Mouse (Mus musculus) limb, embryonic 10.5 days (tissue): Measurements from ENCODE around the gene Obox2. TPM values are rescaled to one million over a fixed set of nuclear protein-coding genes. Genes with fewer than 3 reads are reported as not detected.
"Not testable (repeated sequence)": the region's sequence is repeated elsewhere in the genome, so short reads cannot be mapped to it uniquely, and the experiment has no call there.

Experiments used
- DNase-seq: peaks from one replicate; pipeline ENCODE4 v3.0.0-alpha.2; 2017; ENCODE audit warnings: low spot score
- H3K27ac ChIP-seq: fragments of 300-500 bp; sonication (generic); 2 replicates; pipeline ENCODE4 v1.5.1; 2016; ENCODE audit warnings: mild to moderate bottlenecking
- H3K27me3 ChIP-seq: fragments of 300-500 bp; sonication (generic); 2 replicates; pipeline ENCODE4 v1.6.1; 2016; ENCODE audit warnings: low read depth, mild to moderate bottlenecking; ENCODE audit not compliant: poor library complexity, severe bottlenecking
- H3K36me3 ChIP-seq: fragments of 300-500 bp; sonication (generic); 2 replicates; pipeline ENCODE4 v1.6.1; 2016; ENCODE audit warnings: mild to moderate bottlenecking, moderate library complexity
- H3K4me1 ChIP-seq: fragments of 300-500 bp; sonication (generic); 2 replicates; pipeline ENCODE4 v1.6.1; 2016
- H3K4me3 ChIP-seq: fragments of 300-500 bp; sonication (generic); 2 replicates; pipeline ENCODE4 v1.5.1; 2016; ENCODE audit warnings: mild to moderate bottlenecking, moderate library complexity
- H3K9me3 ChIP-seq: fragments of 300-500 bp; sonication (generic); replicated peaks from 2 replicates; pipeline ENCODE4 v1.6.1; 2016; ENCODE audit warnings: mild to moderate bottlenecking
- WGBS: fragments of 180-500 bp; shearing (Covaris S2); methylation state at CpG from one replicate; pipeline ENCODE4 v1.1.7; 2016; 5-methylcytosine and 5-hydroxymethylcytosine counted together
- polyA plus RNA-seq: library from polyadenylated mRNA; unstranded; fragments of >200 nt; fragmentation: Nextera tagmentation; extraction: Ambion mirVana; gene quantifications from 2 replicates; pipeline ENCODE4 v1.2.1, GENCODE M21; 2016

Gene Obox2
- polyA plus RNA-seq = not detected in 2 replicates

DNA sequence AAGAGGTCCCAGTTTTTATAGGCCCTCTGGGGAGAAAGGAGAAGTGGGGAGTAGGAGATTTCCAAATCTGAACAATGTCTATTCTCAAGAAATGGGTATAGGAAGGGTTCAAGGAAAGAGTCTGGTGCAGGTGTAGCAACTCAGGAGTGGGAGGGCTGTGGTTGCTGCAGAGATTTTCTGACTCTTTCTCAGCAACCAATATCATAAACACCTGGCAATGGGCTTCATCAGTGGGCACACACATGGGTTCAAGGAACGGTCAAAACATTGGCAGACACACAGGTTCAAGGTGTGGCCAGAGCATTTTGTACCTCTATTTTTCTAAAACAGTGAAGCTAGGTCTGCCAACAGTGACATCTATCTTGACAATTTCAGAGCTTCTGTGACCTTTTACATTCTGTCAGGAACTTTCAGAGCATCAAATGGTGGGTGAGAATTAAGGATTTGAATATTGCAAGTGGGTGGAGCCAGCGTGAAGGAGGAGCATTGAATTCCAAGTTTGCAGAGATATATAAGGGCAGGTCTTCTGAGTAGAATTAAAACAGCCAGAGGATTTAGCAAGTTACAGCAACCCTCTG, at the start of gene Obox2, which contains the start of gene Obox1:
Obox2 (plus strand) TSS at position 301 of the 578 bp plus-strand sequence.
Obox1 (plus strand) TSS at position 528 of the 578 bp plus-strand sequence.
- H3K36me3 ChIP-seq, H3K27me3 ChIP-seq, DNase-seq, H3K4me1 ChIP-seq, H3K27ac ChIP-seq, H3K9me3 ChIP-seq, H3K4me3 ChIP-seq: not testable (repeated sequence)
- no CpG with 5 or more reads among the region's 2 CpGs for WGBS

DNA sequence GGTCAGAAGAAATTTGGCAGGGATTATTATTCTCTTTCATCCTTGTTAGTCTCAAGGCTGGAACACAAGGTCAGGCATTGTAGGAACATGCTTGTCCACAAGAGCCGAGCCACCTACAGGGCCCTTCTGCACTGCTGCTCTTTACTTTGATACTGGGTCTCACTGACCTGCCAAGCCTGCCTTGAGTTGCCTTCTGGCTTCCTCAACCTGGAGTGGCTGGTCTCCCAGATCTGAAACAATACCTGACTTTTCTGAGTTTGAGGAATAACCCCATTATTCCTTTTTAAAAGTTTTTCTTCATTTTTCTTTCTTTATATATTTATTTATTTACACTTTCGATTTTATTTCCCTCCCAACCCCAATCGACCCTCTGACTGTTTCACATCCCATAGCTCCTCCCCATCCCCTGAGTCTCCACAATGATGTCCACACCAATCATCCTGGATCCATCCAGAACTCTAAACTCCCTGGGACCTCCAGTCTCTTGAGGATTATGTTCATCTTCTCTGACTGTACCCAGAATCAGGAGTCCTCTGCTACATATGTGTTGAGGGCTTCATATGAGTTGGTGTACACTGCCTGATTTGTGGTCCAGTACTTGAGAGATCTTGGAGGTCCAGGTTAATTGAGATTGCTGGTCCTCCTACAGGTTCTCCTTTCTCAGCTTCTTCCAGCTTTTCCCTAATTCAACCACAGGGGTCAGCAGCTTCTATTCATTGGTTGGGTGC, 10.8 kb downstream of the Obox2 start:
- H3K4me3 ChIP-seq, H3K36me3 ChIP-seq, H3K27me3 ChIP-seq, DNase-seq, H3K27ac ChIP-seq, H3K4me1 ChIP-seq, H3K9me3 ChIP-seq: not testable (repeated sequence)
- 77% methylated on average over 3 of the region's 3 CpGs for WGBS

DNA sequence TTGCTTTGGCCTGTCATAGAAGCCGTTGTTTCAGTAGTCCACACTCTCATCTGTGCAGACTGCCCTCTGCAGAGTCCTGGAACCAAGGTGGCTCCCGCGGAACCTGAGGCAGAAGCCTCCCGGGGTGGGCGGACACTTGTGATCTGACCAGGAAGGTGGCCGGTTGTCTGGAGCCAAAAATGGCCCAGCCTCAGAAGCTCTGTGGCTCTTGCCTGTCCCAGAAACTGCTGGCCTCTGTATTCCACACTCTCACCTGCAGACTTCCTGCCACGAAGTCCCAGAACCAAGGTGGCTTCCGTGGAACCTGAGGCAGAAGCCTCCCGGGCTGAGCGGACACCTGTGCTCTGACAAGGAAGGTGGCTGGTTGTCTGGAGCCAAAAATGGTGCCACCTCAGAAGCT, 18.3 kb downstream of the Obox2 start:
- WGBS = 89% methylated on average over 10 of the region's 10 CpGs
- not testable (repeated sequence) for DNase-seq, H3K9me3 ChIP-seq, H3K4me1 ChIP-seq, H3K27ac ChIP-seq, H3K4me3 ChIP-seq, H3K36me3 ChIP-seq, H3K27me3 ChIP-seq

DNA sequence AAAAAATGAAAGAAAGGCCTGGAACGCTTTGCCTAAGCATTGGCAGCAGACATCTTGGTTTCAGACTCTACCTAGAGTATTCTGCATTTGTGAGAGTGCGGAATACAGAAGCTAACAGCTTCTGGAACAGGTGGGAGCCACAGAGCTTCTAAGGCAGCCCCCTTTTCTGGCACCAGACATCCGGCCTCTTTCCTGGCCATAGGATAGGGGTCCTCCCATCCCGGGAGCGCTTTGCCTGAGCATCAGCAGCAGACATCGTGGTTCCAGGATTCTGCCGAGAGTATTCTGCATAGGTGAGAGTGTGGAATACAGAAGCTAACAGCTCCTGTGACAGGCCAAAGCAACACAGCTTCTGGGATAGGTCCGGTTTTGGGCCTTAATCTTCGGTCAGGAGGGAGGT, 29.5 kb downstream of the Obox2 start:
- DNase-seq = not testable (repeated sequence)
- 88% methylated on average over 9 of the region's 9 CpGs for WGBS

DNA sequence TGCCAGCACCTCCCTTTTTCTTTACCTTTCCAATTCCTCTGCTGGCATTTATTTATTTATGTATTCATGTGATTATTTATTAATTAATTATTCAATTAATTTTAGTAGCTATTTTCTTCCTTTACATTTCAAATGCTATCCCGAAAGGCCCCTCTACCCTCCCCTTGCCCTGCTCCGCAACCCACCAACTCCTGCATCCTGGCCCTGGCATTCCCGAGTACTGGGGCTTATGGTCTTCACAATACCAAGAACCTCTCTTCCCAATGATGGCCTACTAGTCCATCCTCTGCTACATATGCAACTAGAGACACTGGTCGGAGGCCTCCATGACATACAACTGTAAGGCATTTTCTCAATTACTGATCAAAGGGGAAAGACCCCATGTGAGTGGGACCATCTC, 37.0 kb downstream of the Obox2 start:
- not testable (repeated sequence) for H3K4me3 ChIP-seq, H3K9me3 ChIP-seq, H3K36me3 ChIP-seq, H3K27me3 ChIP-seq, DNase-seq, H3K27ac ChIP-seq, H3K4me1 ChIP-seq
- WGBS = 89% methylated on average over 4 of the region's 4 CpGs

More for the DNA sequence above, 29.5 kb downstream of the Obox2 start:
- not testable (repeated sequence) for H3K27me3 ChIP-seq, H3K4me1 ChIP-seq, H3K9me3 ChIP-seq, H3K36me3 ChIP-seq, H3K27ac ChIP-seq, H3K4me3 ChIP-seq

Other genes with a start within 250 kb of the Obox2 start
- not detected in 2 replicates for gene Obox1, start 227 bp downstream of the Obox2 start, polyA plus RNA-seq